Mouse (Mus musculus) testis, adult 2 months (tissue): ENCODE results near the gene Dpp9. TPM values are rescaled to one million over a fixed set of nuclear protein-coding genes. Genes with fewer than 3 reads are reported as not detected.

Experiments used
- H3K27ac ChIP-seq: fragments of 200-500 bp; 2 replicates; pipeline ENCODE4 v1.5.1; 2012; ENCODE audit warnings: low read depth, low read length; ENCODE audit not compliant: control insufficient read depth, insufficient read depth
- H3K27me3 ChIP-seq: fragments of 200-500 bp; 2 replicates; pipeline ENCODE4 v1.6.1; 2012; ENCODE audit warnings: mild to moderate bottlenecking, low read length, moderate library complexity; ENCODE audit not compliant: control insufficient read depth, insufficient read depth
- H3K36me3 ChIP-seq: fragments of 200-500 bp; 2 replicates; pipeline ENCODE4 v1.6.1; 2012; ENCODE audit warnings: mild to moderate bottlenecking, low read length; ENCODE audit not compliant: control insufficient read depth, insufficient read depth
- H3K4me1 ChIP-seq: fragments of 200-500 bp; 2 replicates; pipeline ENCODE4 v1.6.1; 2012; ENCODE audit warnings: low read length; ENCODE audit not compliant: control insufficient read depth, insufficient read depth
- H3K4me3 ChIP-seq: fragments of 200-500 bp; 2 replicates; pipeline ENCODE4 v1.5.1; 2012; ENCODE audit warnings: low read depth, mild to moderate bottlenecking, low read length, moderate library complexity, mixed read lengths; ENCODE audit not compliant: control insufficient read depth
- CTCF ChIP-seq: fragments of 200-500 bp; IDR thresholded peaks from 2 replicates; pipeline ENCODE4 v1.5.1; 2012; ENCODE audit warnings: low read depth, mild to moderate bottlenecking, inconsistent platforms, low read length, moderate library complexity; ENCODE audit not compliant: control insufficient read depth, insufficient read depth, insufficient replicate concordance
- POLR2A ChIP-seq: fragments of 200-500 bp; IDR thresholded peaks from 2 replicates; pipeline ENCODE4 v1.6.1; 2012; ENCODE audit warnings: low read depth, mild to moderate bottlenecking, inconsistent platforms, low read length, moderate library complexity; ENCODE audit not compliant: control insufficient read depth
- polyA plus RNA-seq: library from polyadenylated mRNA; depleted of rRNA; stranded (reverse); fragments of >200 nt; gene quantifications from 2 replicates; pipeline ENCODE4 v1.2.3, GENCODE M21; 2012; rRNA removed

Dpp9 gene
- polyA plus RNA-seq, 1 experiment: 12.8 TPM

DNA sequence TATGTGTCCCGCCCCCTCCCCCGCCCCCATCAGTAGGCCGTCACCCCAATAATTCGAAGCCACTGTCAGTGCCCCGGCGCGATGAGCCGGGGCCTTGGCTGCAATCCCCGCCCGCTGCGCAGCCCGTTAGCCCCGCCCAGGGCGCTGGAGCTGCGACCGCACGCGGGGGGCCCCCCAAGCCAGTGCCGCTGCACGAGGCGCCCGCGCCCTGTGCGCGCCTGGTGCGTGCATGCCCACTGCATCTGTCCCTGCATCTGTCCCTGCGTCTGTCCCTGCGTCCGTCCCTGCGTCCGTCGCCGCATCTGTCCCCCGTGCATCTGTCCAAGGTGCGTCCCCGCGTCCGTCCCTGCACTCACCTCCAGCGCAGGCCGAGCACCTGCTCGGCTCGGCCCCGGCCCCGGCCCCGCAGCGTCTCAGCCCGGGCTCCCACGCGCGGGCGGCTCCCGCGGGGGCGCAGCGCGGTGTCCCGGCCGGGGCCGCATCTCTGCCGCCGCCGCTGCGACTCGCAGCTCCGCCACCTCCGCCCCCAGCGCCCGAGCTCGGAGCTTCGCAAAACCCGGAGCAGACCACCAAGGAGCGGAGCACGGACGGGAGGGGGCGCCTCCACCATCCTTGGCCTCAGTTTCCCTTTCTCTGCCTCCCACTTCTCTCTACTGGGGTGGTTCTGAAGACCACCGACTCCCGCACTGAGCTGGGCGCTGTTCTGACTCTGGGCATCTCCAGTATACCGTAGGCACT is 78.7 kb downstream of the Dpp9 start, which contains the start of gene Sema6b:
Gene Sema6b (minus strand): TSS at position 486 of the 738 bp plus-strand sequence.
- peaks cover 24% of the 10 kb centered on the region for H3K4me1 ChIP-seq
- no peak within 1 kb of the TSS for H3K27ac ChIP-seq
- H3K36me3 ChIP-seq: no peaks in the 10 kb centered on the region
- TF ChIP-seq CTCF (no peak), POLR2A (no peak)
- no peaks in the 10 kb centered on the region; the same call in 1 of the 2 replicates for H3K27me3 ChIP-seq
- peak within 1 kb of the TSS; percentile 81 for H3K4me3 ChIP-seq

DNA sequence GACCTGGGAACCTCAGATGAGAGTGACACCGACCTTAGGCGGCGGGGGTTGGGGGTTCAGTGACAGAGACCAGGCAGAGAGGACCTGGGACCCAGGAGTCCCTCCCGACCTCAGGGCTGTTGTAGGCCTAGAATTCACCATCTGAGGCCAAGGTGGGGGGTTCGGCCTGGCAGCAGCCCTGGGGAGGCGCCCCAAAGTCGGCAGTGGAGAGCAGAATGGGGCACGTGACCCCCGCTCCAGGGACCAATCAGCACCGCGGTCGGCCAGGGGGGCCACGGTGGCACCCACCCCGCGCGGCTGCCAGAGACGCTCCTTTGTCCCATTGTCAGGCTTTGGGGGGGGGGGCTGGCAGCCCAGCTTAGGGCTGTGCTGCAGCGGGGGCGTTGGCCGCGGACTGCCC is 79.3 kb downstream of the Dpp9 start:
- no peak for TF ChIP-seq POLR2A
- TF ChIP-seq CTCF: no peak
- Histone ChIP-seq H3K4me3 (no peak overlapping the region), H3K4me1 (peaks cover 27% of the 10 kb centered on the region), H3K27ac (no peak overlapping the region), H3K27me3 (no peaks in the 10 kb centered on the region; the same call in 1 of the 2 replicates), H3K36me3 (no peaks in the 10 kb centered on the region)

DNA sequence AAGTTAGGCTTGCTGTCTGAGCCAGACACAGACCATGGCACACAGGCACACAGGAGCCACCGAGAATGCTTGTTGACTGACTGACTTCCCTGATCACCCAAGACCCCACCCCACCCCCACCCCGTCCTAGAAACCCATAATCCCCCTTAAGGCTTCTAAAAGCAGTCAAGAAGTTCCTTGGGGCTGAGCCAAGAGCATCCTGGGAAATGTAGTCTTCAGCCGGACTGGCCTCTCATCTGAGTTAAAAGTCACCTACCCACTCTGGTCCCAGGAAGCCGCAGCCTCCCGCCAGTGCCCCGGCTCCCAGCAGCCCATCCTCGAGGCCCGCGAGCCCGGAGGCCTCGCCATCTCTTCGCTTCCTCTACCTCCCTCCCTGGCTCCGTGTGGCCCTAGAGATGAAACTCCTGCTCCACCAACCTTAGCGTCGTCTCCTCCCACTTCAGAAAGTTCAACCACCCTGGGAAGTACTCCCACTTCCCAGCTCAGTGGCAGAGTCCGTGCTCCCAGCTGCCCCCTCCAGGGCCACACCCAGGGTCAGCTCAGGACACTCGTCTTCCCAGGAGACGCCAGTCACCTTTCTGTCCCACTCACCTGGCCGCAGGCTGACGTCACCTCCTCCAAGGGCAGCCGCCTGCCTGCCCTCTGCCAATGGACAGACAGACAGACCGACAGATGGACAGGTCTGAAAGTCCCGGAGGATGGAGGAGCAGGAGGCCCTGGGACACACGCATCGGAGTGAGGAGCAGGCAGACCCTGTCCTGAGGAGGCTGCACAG is 80.7 kb downstream of the Dpp9 start:
- Histone ChIP-seq H3K4me1 (peaks cover 36% of the 10 kb centered on the region), H3K36me3 (no peaks in the 10 kb centered on the region), H3K27me3 (no peaks in the 10 kb centered on the region; the same call in 1 of the 2 replicates), H3K4me3 (no peak overlapping the region), H3K27ac (no peak overlapping the region)
- TF ChIP-seq POLR2A (no peak), CTCF (no peak)

Other genes with a start within 250 kb of the Dpp9 start
- 0.63 and 1.1 TPM in 2 replicates for gene Shd, start 248.4 kb downstream of the Dpp9 start, polyA plus RNA-seq
- 2.3 and 2.4 TPM in 2 replicates for gene Fsd1, start 232.4 kb downstream of the Dpp9 start, polyA plus RNA-seq
- gene Stap2, start 213.3 kb downstream of the Dpp9 start, polyA plus RNA-seq: 18.4 and 19.1 TPM in 2 replicates
- 12.7 and 13.1 TPM in 2 replicates for gene Mpnd, start 213.2 kb downstream of the Dpp9 start, polyA plus RNA-seq
- 91.9 and 105 TPM in 2 replicates for gene Sh3gl1, start 182.3 kb downstream of the Dpp9 start, polyA plus RNA-seq
- 70.3 and 71.8 TPM in 2 replicates for gene Chaf1a, start 178.5 kb downstream of the Dpp9 start, polyA plus RNA-seq
- 646 and 694 TPM in 2 replicates for gene Ubxn6, start 143.9 kb downstream of the Dpp9 start, polyA plus RNA-seq
- 115 and 135 TPM in 2 replicates for gene Hdgfl2, start 139.3 kb downstream of the Dpp9 start, polyA plus RNA-seq
- 1.5 and 4.2 TPM in 2 replicates for gene Plin4, start 109.1 kb downstream of the Dpp9 start, polyA plus RNA-seq
- gene Plin5, start 101.3 kb downstream of the Dpp9 start, polyA plus RNA-seq: 1.7 and 2.7 TPM in 2 replicates
- gene Lrg1, start 96.9 kb downstream of the Dpp9 start, polyA plus RNA-seq: 3.7 and 5.7 TPM in 2 replicates
- gene Sema6b, start 78.6 kb downstream of the Dpp9 start, polyA plus RNA-seq: 0.28 and 0.63 TPM in 2 replicates
- gene Tnfaip8l1, start 56.4 kb downstream of the Dpp9 start, polyA plus RNA-seq: 0.29 and 0.31 TPM in 2 replicates
- 49.9 and 56.7 TPM in 2 replicates for gene Mydgf, start 35.0 kb downstream of the Dpp9 start, polyA plus RNA-seq
- gene Fem1a, start 37.9 kb upstream of the Dpp9 start, polyA plus RNA-seq: 5.7 and 7.0 TPM in 2 replicates
- gene Ticam1, start 57.9 kb upstream of the Dpp9 start, polyA plus RNA-seq: 3.4 and 3.7 TPM in 2 replicates
- 21.9 and 22.3 TPM in 2 replicates for gene Plin3, start 74.0 kb upstream of the Dpp9 start, polyA plus RNA-seq
- gene Arrdc5, start 81.4 kb upstream of the Dpp9 start, polyA plus RNA-seq: 274 and 296 TPM in 2 replicates
- gene Uhrf1, start 84.4 kb upstream of the Dpp9 start, polyA plus RNA-seq: 41.1 and 43.1 TPM in 2 replicates
- gene Kdm4b, start 107.2 kb upstream of the Dpp9 start, polyA plus RNA-seq: 20.0 and 21.9 TPM in 2 replicates